In genomic region chr2:132073052-132073451, GRCm38 (mm10) we compare ENCODE assay signal across 22 mouse cellular contexts. TPM values are rescaled to one million over a fixed set of nuclear protein-coding genes. Genes with fewer than 3 reads are reported as not detected.
DNase-seq lines count a peak whose midpoint lies in the region; ATAC-seq and TF ChIP-seq lines count a peak whose summit lies in the region.
"Had no signal": no experiment of that assay in that cellular context is flagged by ENCODE, and none has a peak within 500 bp of the region (broad histone marks: within the 10 kb centered on the region; RNA-seq: fewer than 3 reads in every experiment).

No protein-coding gene starts in this region.

- peaks cover 35% of the 10 kb centered on the region for H3K36me3 ChIP-seq in kidney, embryonic 15.5 days
- H3K36me3 ChIP-seq in kidney, postnatal 0 days (ENCODE audit: insufficient read depth, low read length) = peaks cover 8% of the 10 kb centered on the region; the same call in 1 of the 2 replicates

- 0 out of 2 replicates have a peak overlapping the region, but pooled peaks have one; percentile 9 for H3K27ac ChIP-seq in kidney, embryonic 15.5 days
- H3K27ac ChIP-seq in kidney, postnatal 0 days = no peak overlapping the region
- H3K27ac ChIP-seq: embryonic facial prominence, embryonic 13.5 days; embryonic facial prominence, embryonic 15.5 days; forebrain, embryonic 10.5 days; forebrain, embryonic 12.5 days had no signal

- DNase-seq in kidney, postnatal 36 days = no peak
- peak; percentile 38 for DNase-seq in kidney, postnatal 0 days (ENCODE audit: low spot score)
- no peak for DNase-seq in kidney, adult 18-20 months
- peak; percentile 32 for DNase-seq in lung, postnatal 25 days (ENCODE audit: low spot score)
- DNase-seq in lung, postnatal 4 days = no peak
- DNase-seq: adrenal gland, adult 2 months; adrenal gland, postnatal 10 days; adrenal gland, postnatal 25 days; cerebellum, adult 11 months; cerebellum, adult 18-20 months; cerebellum, adult 8-10 months; cerebellum, adult 9-11 months; cerebellum, postnatal 14 days; cerebellum, postnatal 36 days; embryo, embryonic 11 days had no signal

- ATAC-seq in kidney, embryonic 15.5 days (replicated peaks; ENCODE audit: low FRiP score) = peak; percentile 75
- 0 out of 2 replicates have a peak, but pooled peaks have one; percentile 17 for ATAC-seq in kidney, postnatal 0 days (replicated peaks; ENCODE audit: low FRiP score, low read depth)
- ATAC-seq: forebrain, embryonic 14.5 days had no signal

- 47% methylated on average over 3 of the region's 3 CpGs for WGBS in kidney, embryonic 15.5 days
- 46% methylated on average over 3 of the region's 3 CpGs for WGBS in kidney, postnatal 0 days

- no peak for TF ChIP-seq CTCF in kidney, postnatal 0 days (IDR thresholded peaks at IDR 0.05; ENCODE audit: low read depth)

- no peak overlapping the region for H3K9ac ChIP-seq in kidney, embryonic 15.5 days
- no peak overlapping the region for H3K9ac ChIP-seq in kidney, postnatal 0 days (ENCODE audit: low read depth, low read length)
- H3K9ac ChIP-seq: embryonic facial prominence, embryonic 13.5 days; embryonic facial prominence, embryonic 15.5 days; forebrain, embryonic 12.5 days had no signal

- no peak overlapping the region for H3K4me3 ChIP-seq in kidney, embryonic 15.5 days (replicated peaks)
- no peak overlapping the region for H3K4me3 ChIP-seq in kidney, postnatal 0 days (replicated peaks; ENCODE audit: low read depth, low read length)
- H3K4me3 ChIP-seq: embryonic facial prominence, embryonic 13.5 days; embryonic facial prominence, embryonic 15.5 days; erythroblast, embryonic 14.5 days; forebrain, embryonic 10.5 days; forebrain, embryonic 12.5 days had no signal

- H3K9me3 ChIP-seq in kidney, embryonic 15.5 days (replicated peaks) = no peaks in the 10 kb centered on the region
- no peaks in the 10 kb centered on the region for H3K9me3 ChIP-seq in kidney, postnatal 0 days (replicated peaks; ENCODE audit: low read length)
- H3K9me3 ChIP-seq: embryonic facial prominence, embryonic 13.5 days; embryonic facial prominence, embryonic 15.5 days; forebrain, embryonic 10.5 days; forebrain, embryonic 12.5 days had no signal

- H3K27me3 ChIP-seq in kidney, embryonic 15.5 days = no peaks in the 10 kb centered on the region
- no peaks in the 10 kb centered on the region for H3K27me3 ChIP-seq in kidney, postnatal 0 days (ENCODE audit: insufficient read depth, low read length)
- H3K27me3 ChIP-seq: embryonic facial prominence, embryonic 13.5 days; embryonic facial prominence, embryonic 15.5 days; forebrain, embryonic 12.5 days had no signal

- H3K4me1 ChIP-seq in kidney, embryonic 15.5 days = peaks cover 8% of the 10 kb centered on the region
- H3K4me1 ChIP-seq in kidney, postnatal 0 days (replicated peaks; ENCODE audit: insufficient read depth, low read length) = no peaks in the 10 kb centered on the region
- H3K4me1 ChIP-seq: embryonic facial prominence, embryonic 15.5 days; forebrain, embryonic 10.5 days; forebrain, embryonic 12.5 days had no signal

- no peak overlapping the region for H3K4me2 ChIP-seq in kidney, embryonic 15.5 days
- H3K4me2 ChIP-seq in kidney, postnatal 0 days (ENCODE audit: low read length) = no peak overlapping the region
- H3K4me2 ChIP-seq: embryonic facial prominence, embryonic 13.5 days; embryonic facial prominence, embryonic 15.5 days; forebrain, embryonic 12.5 days had no signal

RNA-seq across cellular contexts. Expression of gene Rassf2, which starts 43.0 kb away (rescaled TPM):
- 8.4 and 11.3 TPM in 2 replicates for polyA plus RNA-seq in kidney, embryonic 15.5 days (2015; fragmentation: Nextera tagmentation; extraction: Ambion mirVana)
- 3.0 and 3.2 TPM in 2 replicates for polyA plus RNA-seq in kidney, postnatal 0 days (2015; fragmentation: Nextera tagmentation; extraction: Ambion mirVana)

Comparison
In these comparisons a context has a peak if more than half of its experiments do, and no peak if none do; other contexts are left out.
1. DNase-seq: peak in kidney, postnatal 0 days (single experiment) and lung, postnatal 25 days (single experiment); none in kidney, postnatal 36 days (0 of 2), kidney, adult 18-20 months (single experiment) and lung, postnatal 4 days (0 of 2).